Mouse (Mus musculus) midbrain, embryonic 13.5 days (tissue): Measurements from ENCODE around the gene Phka1. TPM values are rescaled to one million over a fixed set of nuclear protein-coding genes. Genes with fewer than 3 reads are reported as not detected.

ENCODE experiments used
- polyA plus RNA-seq: library from polyadenylated mRNA; unstranded; fragments of >200 nt; fragmentation: Nextera tagmentation; extraction: Ambion mirVana; gene quantifications from 2 replicates; pipeline ENCODE4 v1.2.1, GENCODE M21; 2015

Phka1 gene
- polyA plus RNA-seq, 1 experiment from 2014 or later, result 5.2 TPM

Other genes with a start within 250 kb of the Phka1 start
- 9.4 and 10.6 TPM in 2 replicates for gene Hdac8, start 138.9 kb downstream of the Phka1 start, polyA plus RNA-seq
- not detected in 2 replicates for gene Gm3880, start 42.7 kb upstream of the Phka1 start, polyA plus RNA-seq
- not detected in 2 replicates for gene Gm9112, start 63.4 kb upstream of the Phka1 start, polyA plus RNA-seq
- gene Dmrtc1b, start 63.6 kb upstream of the Phka1 start, polyA plus RNA-seq, result not detected in 2 replicates
- gene Dmrtc1c1, start 158.7 kb upstream of the Phka1 start, polyA plus RNA-seq, result not detected in 2 replicates
- not detected in 2 replicates for gene Dmrtc1c2, start 210.4 kb upstream of the Phka1 start, polyA plus RNA-seq
- not detected in 2 replicates for gene 1700031F05Rik, start 223.7 kb upstream of the Phka1 start, polyA plus RNA-seq